Mouse (Mus musculus): ENCODE data around the gene Nfkb1.

Gene Nfkb1

DNA sequence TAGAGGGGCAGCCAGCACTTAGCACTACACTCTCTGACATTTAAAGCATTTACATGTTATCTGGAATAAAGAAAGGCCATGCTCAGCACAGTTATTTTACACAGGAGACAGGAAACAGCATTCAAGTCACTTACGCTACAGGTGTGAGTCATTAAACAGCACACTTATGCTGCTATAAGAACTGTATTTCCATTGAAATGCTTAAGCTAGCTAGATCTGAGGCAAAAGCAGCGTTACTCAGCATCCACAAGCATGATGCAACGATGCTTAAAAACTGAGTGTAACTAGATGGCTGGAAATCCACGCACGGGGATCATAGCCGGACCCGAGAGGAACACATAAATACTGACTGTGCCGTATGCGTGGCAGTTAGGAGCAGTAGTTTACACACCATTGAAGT is 84.3 kb downstream of the Nfkb1 start:
- TF ChIP-seq NANOG (IDR thresholded peaks at IDR 0.05; ENCODE audit: borderline replicate concordance, low read length) (no peak), POU5F1 (IDR thresholded peaks at IDR 0.05; ENCODE audit: borderline replicate concordance, low read length) (no peak), CTCF (conservative IDR thresholded peaks at IDR 0.05; ENCODE audit: low read length) (no peak)

GRCm38 (mm10) chr3:135606592-135606991 is 84.8 kb downstream of the Nfkb1 start:
- TF ChIP-seq NANOG (IDR thresholded peaks at IDR 0.05; ENCODE audit: borderline replicate concordance, low read length) (no peak), POU5F1 (IDR thresholded peaks at IDR 0.05; ENCODE audit: borderline replicate concordance, low read length) (no peak), CTCF (conservative IDR thresholded peaks at IDR 0.05; ENCODE audit: low read length) (no peak)
- Histone ChIP-seq H3K4me3 (replicated peaks; ENCODE audit: low read length) (no peak overlapping the region), H3K4me1 (replicated peaks; ENCODE audit: low read depth, low read length) (peaks cover 72% of the 10 kb centered on the region), H3K36me3 (ENCODE audit: insufficient read depth, low read length) (peaks cover 39% of the 10 kb centered on the region), H3K9me3 (ENCODE audit: low read length) (no peaks in the 10 kb centered on the region), H3K27me3 (ENCODE audit: insufficient read depth, low read length) (no peaks in the 10 kb centered on the region)

More for the DNA sequence above, 84.3 kb downstream of the Nfkb1 start:
- H3K4me3 ChIP-seq (replicated peaks; ENCODE audit: low read length), result no peak overlapping the region
- H3K27me3 ChIP-seq (ENCODE audit: insufficient read depth, low read length), result no peaks in the 10 kb centered on the region
- peaks cover 72% of the 10 kb centered on the region for H3K4me1 ChIP-seq (replicated peaks; ENCODE audit: low read depth, low read length)
- H3K9me3 ChIP-seq (ENCODE audit: low read length), result no peaks in the 10 kb centered on the region
- H3K36me3 ChIP-seq (ENCODE audit: insufficient read depth, low read length), result peaks cover 35% of the 10 kb centered on the region

DNA sequence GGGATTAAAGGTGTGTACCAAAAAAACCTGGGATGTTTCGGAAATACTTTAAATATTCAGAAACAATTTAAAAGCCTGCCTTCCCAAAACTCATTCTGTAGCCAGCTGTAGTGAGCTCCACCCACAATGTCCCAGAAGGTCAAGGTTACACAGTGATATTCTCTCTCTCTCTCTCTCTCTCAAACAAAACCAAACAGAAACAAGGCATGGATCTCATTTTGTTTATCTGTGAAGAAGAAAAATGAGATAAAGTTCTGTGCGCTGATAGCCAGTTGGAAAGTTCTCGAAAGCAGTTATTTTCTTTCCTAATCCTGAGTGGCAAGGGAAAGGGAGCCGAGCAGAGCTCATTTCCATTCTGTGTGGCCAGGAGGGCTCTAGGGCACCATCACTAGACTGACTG is 85.9 kb downstream of the Nfkb1 start:
- TF ChIP-seq NANOG (IDR thresholded peaks at IDR 0.05; ENCODE audit: borderline replicate concordance, low read length) (no peak), POU5F1 (IDR thresholded peaks at IDR 0.05; ENCODE audit: borderline replicate concordance, low read length) (no peak), CTCF (conservative IDR thresholded peaks at IDR 0.05; ENCODE audit: low read length) (no peak)

DNA sequence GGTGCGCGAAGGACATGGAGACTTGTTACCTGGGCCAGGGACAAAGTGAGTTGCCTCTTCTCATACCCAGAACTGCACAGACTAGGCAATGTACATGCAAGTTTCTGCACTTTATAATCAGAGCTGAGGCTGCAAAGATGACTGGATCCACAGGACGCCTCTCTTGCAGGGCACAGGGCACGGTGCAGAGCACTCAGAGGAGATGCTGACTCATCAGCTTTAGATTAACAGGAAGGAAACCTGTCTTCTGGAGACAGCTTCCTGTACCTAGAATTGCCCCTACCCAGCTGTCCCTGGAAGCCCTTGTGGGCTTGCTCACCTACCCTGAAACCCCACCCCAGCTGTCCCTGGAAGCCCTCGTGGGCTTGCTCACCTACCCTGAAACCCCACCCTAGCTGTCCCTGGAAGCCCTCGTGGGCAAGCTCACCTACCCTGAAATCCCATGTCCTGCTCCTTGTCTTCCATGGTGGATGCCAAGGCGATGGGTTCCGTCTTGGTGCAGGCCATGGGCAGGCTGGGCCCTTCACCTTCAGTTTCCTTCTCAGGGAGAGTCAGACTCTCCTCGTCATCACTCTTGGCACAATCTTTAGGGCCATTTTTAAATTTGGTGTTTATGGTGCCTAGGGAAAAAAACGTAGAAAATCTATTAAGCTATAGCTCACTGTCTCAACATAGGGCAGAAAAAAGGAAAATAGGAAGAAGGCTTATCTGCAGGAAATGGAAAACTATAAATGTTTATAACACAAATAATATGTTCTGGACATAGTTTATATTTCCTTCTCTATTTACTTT is 86.5 kb downstream of the Nfkb1 start:
- Histone ChIP-seq H3K9me3 (ENCODE audit: low read length) (no peaks in the 10 kb centered on the region), H3K27me3 (ENCODE audit: insufficient read depth, low read length) (no peaks in the 10 kb centered on the region), H3K4me1 (replicated peaks; ENCODE audit: low read depth, low read length) (peaks cover 56% of the 10 kb centered on the region), H3K36me3 (ENCODE audit: insufficient read depth, low read length) (peaks cover 48% of the 10 kb centered on the region), H3K4me3 (replicated peaks; ENCODE audit: low read length) (no peak overlapping the region)
- no peak for TF ChIP-seq CTCF (conservative IDR thresholded peaks at IDR 0.05; ENCODE audit: low read length)
- TF ChIP-seq NANOG (IDR thresholded peaks at IDR 0.05; ENCODE audit: borderline replicate concordance, low read length), result no peak

More for the DNA sequence above, 85.9 kb downstream of the Nfkb1 start:
- H3K27me3 ChIP-seq (ENCODE audit: insufficient read depth, low read length), result no peaks in the 10 kb centered on the region
- no peak overlapping the region for H3K4me3 ChIP-seq (replicated peaks; ENCODE audit: low read length)
- H3K36me3 ChIP-seq (ENCODE audit: insufficient read depth, low read length), result peaks cover 49% of the 10 kb centered on the region
- peaks cover 62% of the 10 kb centered on the region for H3K4me1 ChIP-seq (replicated peaks; ENCODE audit: low read depth, low read length)
- no peaks in the 10 kb centered on the region for H3K9me3 ChIP-seq (ENCODE audit: low read length)

- TF ChIP-seq POU5F1 (IDR thresholded peaks at IDR 0.05; ENCODE audit: borderline replicate concordance, low read length) (no peak), NANOG (IDR thresholded peaks at IDR 0.05; ENCODE audit: borderline replicate concordance, low read length) (no peak), CTCF (conservative IDR thresholded peaks at IDR 0.05; ENCODE audit: low read length) (no peak)
- Histone ChIP-seq H3K4me1 (replicated peaks; ENCODE audit: low read depth, low read length) (peaks cover 46% of the 10 kb centered on the region), H3K9me3 (ENCODE audit: low read length) (no peaks in the 10 kb centered on the region), H3K36me3 (ENCODE audit: insufficient read depth, low read length) (peaks cover 41% of the 10 kb centered on the region), H3K4me3 (replicated peaks; ENCODE audit: low read length) (no peak overlapping the region), H3K27me3 (ENCODE audit: insufficient read depth, low read length) (no peaks in the 10 kb centered on the region)
These were observed 88.6 kb downstream of the Nfkb1 start for GRCm38 (mm10) chr3:135602731-135603130.

DNA sequence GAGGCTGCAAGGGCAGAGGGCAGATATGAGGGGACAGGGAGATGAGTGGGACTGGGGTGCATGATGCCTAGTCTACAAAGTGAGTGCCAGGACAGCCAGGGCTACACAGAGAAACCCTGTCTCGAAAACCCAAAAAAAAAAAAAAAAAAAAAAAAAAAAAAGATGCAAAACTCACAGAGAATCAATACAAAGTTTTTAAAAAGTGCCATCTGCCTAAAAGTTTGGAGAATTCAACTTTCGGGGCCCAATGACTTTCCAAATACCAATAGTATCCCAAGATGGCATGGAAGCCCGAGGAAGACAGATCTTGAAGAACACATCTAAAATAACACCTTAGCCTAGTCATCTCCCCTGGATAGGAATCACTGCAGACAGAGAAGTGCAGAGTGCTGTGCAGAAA is 93.0 kb downstream of the Nfkb1 start:
- H3K9me3 ChIP-seq (ENCODE audit: low read length), result no peaks in the 10 kb centered on the region
- no peaks in the 10 kb centered on the region for H3K27me3 ChIP-seq (ENCODE audit: insufficient read depth, low read length)
- H3K36me3 ChIP-seq (ENCODE audit: insufficient read depth, low read length), result peaks cover 24% of the 10 kb centered on the region
- TF ChIP-seq NANOG (IDR thresholded peaks at IDR 0.05; ENCODE audit: borderline replicate concordance, low read length) (no peak), CTCF (conservative IDR thresholded peaks at IDR 0.05; ENCODE audit: low read length) (no peak), POU5F1 (IDR thresholded peaks at IDR 0.05; ENCODE audit: borderline replicate concordance, low read length) (no peak)
- H3K4me3 ChIP-seq (replicated peaks; ENCODE audit: low read length), result no peak overlapping the region
- peaks cover 52% of the 10 kb centered on the region for H3K4me1 ChIP-seq (replicated peaks; ENCODE audit: low read depth, low read length)

DNA sequence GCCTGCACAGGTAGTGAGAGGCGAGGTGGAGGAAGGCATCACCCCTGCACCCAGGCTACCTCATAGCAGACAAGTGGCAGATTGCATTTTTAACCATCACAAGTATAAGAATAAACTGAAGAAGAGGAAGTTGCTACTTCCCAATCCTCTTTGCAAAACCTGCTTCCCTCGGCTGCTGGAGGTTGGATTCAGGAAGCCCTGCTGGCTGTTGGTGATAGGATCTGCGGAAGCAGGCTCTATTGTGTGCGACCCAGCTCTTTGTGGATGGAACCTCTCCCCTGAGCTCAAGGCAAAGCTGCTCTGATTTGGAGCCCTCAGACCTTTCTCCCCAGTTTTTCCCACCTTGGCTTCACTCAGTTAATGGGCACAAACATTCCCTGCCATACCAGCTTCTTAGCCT is 94.3 kb downstream of the Nfkb1 start:
- Histone ChIP-seq H3K9me3 (ENCODE audit: low read length) (no peaks in the 10 kb centered on the region), H3K4me1 (replicated peaks; ENCODE audit: low read depth, low read length) (peaks cover 51% of the 10 kb centered on the region), H3K27me3 (ENCODE audit: insufficient read depth, low read length) (no peaks in the 10 kb centered on the region), H3K4me3 (replicated peaks; ENCODE audit: low read length) (no peak overlapping the region), H3K36me3 (ENCODE audit: insufficient read depth, low read length) (peaks cover 23% of the 10 kb centered on the region)
- no peak for TF ChIP-seq NANOG (IDR thresholded peaks at IDR 0.05; ENCODE audit: borderline replicate concordance, low read length)
- TF ChIP-seq CTCF (conservative IDR thresholded peaks at IDR 0.05; ENCODE audit: low read length), result no peak
- no peak for TF ChIP-seq POU5F1 (IDR thresholded peaks at IDR 0.05; ENCODE audit: borderline replicate concordance, low read length)

GRCm38 (mm10) chr3:135594238-135594917 is 97.0 kb downstream of the Nfkb1 start:
- TF ChIP-seq NANOG (IDR thresholded peaks at IDR 0.05; ENCODE audit: borderline replicate concordance, low read length), result no peak
- Histone ChIP-seq H3K4me1 (replicated peaks; ENCODE audit: low read depth, low read length) (peaks cover 54% of the 10 kb centered on the region), H3K36me3 (ENCODE audit: insufficient read depth, low read length) (peaks cover 30% of the 10 kb centered on the region), H3K27me3 (ENCODE audit: insufficient read depth, low read length) (no peaks in the 10 kb centered on the region), H3K4me3 (replicated peaks; ENCODE audit: low read length) (peak overlapping the region; percentile 69), H3K9me3 (ENCODE audit: low read length) (no peaks in the 10 kb centered on the region)
